Mouse (Mus musculus) liver, adult 2 months (tissue): Measurements from ENCODE around the gene Map2k3.

Source experiments
- CTCF ChIP-seq: fragments of 200-500 bp; IDR thresholded peaks from 2 replicates; pipeline ENCODE4 v1.5.1; 2011; ENCODE audit warnings: low read depth, low read length, control low read depth
- POLR2A ChIP-seq: fragments of 200-500 bp; IDR thresholded peaks from 2 replicates; pipeline ENCODE4 v1.6.1; 2011; ENCODE audit warnings: low read length, control low read depth; ENCODE audit not compliant: insufficient read depth; ENCODE audit errors: extremely low read depth

- TF ChIP-seq POLR2A, result no peak
- TF ChIP-seq CTCF, result no peak
Observed at GRCm38 (mm10) chr11:60906449-60906848, 25.4 kb upstream of the Map2k3 start.
